Mouse (Mus musculus) hindbrain, embryonic 12.5 days (tissue): ENCODE data around the gene Thegl. TPM values are rescaled to one million over a fixed set of nuclear protein-coding genes. Genes with fewer than 3 reads are reported as not detected.
"Not testable (repeated sequence)": the region's sequence is repeated elsewhere in the genome, so short reads cannot be mapped to it uniquely, and the experiment has no call there.

ENCODE experiments used
- ATAC-seq: fragments of 200-750 bp; cut with Nextera tagmentation; 2 replicates; pipeline ENCODE4 v1.8.0; 2017; ENCODE audit warnings: moderate TSS enrichment; ENCODE audit not compliant: low FRiP score
- H3K27ac ChIP-seq: fragments of 300-500 bp; sonication (generic); 2 replicates; pipeline ENCODE4 v1.5.1; 2016; ENCODE audit warnings: mild to moderate bottlenecking
- H3K27me3 ChIP-seq: fragments of 300-500 bp; sonication (generic); 2 replicates; pipeline ENCODE4 v1.6.1; 2016; ENCODE audit warnings: mild to moderate bottlenecking
- H3K36me3 ChIP-seq: fragments of 300-500 bp; sonication (generic); 2 replicates; pipeline ENCODE4 v1.6.1; 2016; ENCODE audit warnings: mild to moderate bottlenecking
- H3K4me1 ChIP-seq: fragments of 300-500 bp; sonication (generic); 2 replicates; pipeline ENCODE4 v1.6.1; 2016
- H3K4me2 ChIP-seq: fragments of 300-500 bp; sonication (generic); replicated peaks from 2 replicates; pipeline ENCODE4 v1.6.1; 2016; ENCODE audit warnings: mild to moderate bottlenecking
- H3K4me3 ChIP-seq: fragments of 300-500 bp; sonication (generic); 2 replicates; pipeline ENCODE4 v1.5.1; 2016; ENCODE audit warnings: mild to moderate bottlenecking
- H3K9ac ChIP-seq: fragments of 300-500 bp; sonication (generic); 2 replicates; pipeline ENCODE4 v1.6.1; 2016; ENCODE audit warnings: mild to moderate bottlenecking, moderate library complexity
- H3K9me3 ChIP-seq: fragments of 300-500 bp; sonication (generic); replicated peaks from 2 replicates; pipeline ENCODE4 v1.6.1; 2016; ENCODE audit warnings: mild to moderate bottlenecking
- WGBS: fragments of 180-500 bp; shearing (Covaris S2); methylation state at CpG from one replicate; pipeline ENCODE4 v1.1.7; 2016; 5-methylcytosine and 5-hydroxymethylcytosine counted together
- polyA plus RNA-seq: library from polyadenylated mRNA; unstranded; fragments of >200 nt; fragmentation: Nextera tagmentation; extraction: Ambion mirVana; gene quantifications from 2 replicates; pipeline ENCODE4 v1.2.1, GENCODE M21; 2016

The Thegl gene
- polyA plus RNA-seq, 1 experiment from 2014 or later = 0.32 TPM

GRCm38 (mm10) chr5:77089294-77089693 lies 73.5 kb downstream of the Thegl start:
- 76% methylated on average over 1 of the region's 1 CpGs for WGBS
- no peak overlapping the region for H3K9ac ChIP-seq
- no peak overlapping the region for H3K27ac ChIP-seq
- no peak overlapping the region for H3K4me3 ChIP-seq
- no peaks in the 10 kb centered on the region for H3K36me3 ChIP-seq
- 0 out of 2 replicates have a peak, but pooled peaks cover 8% of the 10 kb centered on the region for H3K27me3 ChIP-seq
- peaks cover 12% of the 10 kb centered on the region for H3K4me1 ChIP-seq
- H3K9me3 ChIP-seq = no peaks in the 10 kb centered on the region
- no peak overlapping the region for H3K4me2 ChIP-seq
- ATAC-seq = 0 out of 2 replicates have a peak, but pooled peaks have one; percentile 30

GRCm38 (mm10) chr5:77089901-77090300 lies 74.1 kb downstream of the Thegl start:
- peaks cover 8% of the 10 kb centered on the region; the same call in 1 of the 2 replicates for H3K27me3 ChIP-seq

GRCm38 (mm10) chr5:77090521-77091096 lies 74.8 kb downstream of the Thegl start:
- no peak overlapping the region for H3K27ac ChIP-seq
- H3K9me3 ChIP-seq = no peaks in the 10 kb centered on the region
- WGBS = 61% methylated on average over 5 of the region's 5 CpGs
- peaks cover 13% of the 10 kb centered on the region for H3K27me3 ChIP-seq
- no peak for ATAC-seq
- no peaks in the 10 kb centered on the region for H3K36me3 ChIP-seq
- H3K4me2 ChIP-seq = no peak overlapping the region
- H3K4me3 ChIP-seq = no peak overlapping the region
- no peak overlapping the region for H3K9ac ChIP-seq
- H3K4me1 ChIP-seq = peaks cover 18% of the 10 kb centered on the region

More at GRCm38 (mm10) chr5:77089901-77090300, 74.1 kb downstream of the Thegl start:
- Histone ChIP-seq H3K9ac (no peak overlapping the region), H3K4me3 (no peak overlapping the region), H3K9me3 (no peaks in the 10 kb centered on the region), H3K27ac (no peak overlapping the region), H3K4me2 (no peak overlapping the region), H3K4me1 (peaks cover 15% of the 10 kb centered on the region), H3K36me3 (no peaks in the 10 kb centered on the region)
- WGBS = 51% methylated on average over 8 of the region's 8 CpGs
- ATAC-seq = peak; percentile 23; the same call in 1 of the 2 replicates

DNA sequence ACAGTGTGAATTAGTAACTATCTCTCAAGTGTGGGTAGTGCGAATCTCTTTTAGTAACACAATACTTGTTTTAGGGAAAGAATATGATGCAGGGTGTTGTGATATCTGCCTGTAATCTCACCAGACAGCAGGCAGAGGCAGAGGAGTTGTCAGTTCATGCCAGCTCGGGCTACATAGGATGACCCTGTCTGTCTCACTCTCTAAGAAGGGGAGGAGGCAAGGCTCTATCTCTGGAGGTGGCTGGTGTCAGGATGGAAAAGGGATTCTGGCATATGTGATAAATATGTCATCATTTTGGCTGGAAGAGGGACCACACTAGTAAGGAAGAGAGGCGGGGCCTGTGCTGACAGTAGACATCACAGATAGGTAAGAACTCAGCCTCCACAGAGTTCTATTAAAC lies 76.1 kb downstream of the Thegl start:
- Histone ChIP-seq H3K9ac (no peak overlapping the region), H3K4me3 (no peak overlapping the region), H3K36me3 (no peaks in the 10 kb centered on the region), H3K27ac (no peak overlapping the region), H3K9me3 (no peaks in the 10 kb centered on the region), H3K27me3 (peaks cover 20% of the 10 kb centered on the region), H3K4me2 (no peak overlapping the region), H3K4me1 (peaks cover 18% of the 10 kb centered on the region)
- no peak for ATAC-seq
- 79% methylated on average over 3 of the region's 3 CpGs for WGBS

DNA sequence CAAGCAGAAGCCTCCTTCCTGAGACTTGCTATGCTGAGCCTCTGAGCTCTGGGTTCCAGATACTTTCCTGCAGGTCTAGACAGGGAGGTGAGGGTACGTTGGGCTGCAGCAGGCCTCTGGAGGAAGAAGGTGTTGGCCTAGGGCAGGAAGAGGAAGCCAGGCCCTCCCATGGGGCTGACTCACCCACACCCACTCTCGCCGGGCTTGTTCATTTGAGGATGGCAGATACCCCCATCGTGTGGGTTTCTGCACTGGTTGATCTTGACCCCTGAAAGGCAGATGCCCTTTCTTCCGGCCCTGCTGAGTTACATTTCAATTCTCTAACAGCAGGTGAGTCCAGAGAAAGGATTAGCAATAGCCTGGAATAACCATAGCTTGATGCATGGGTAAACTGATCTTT lies 76.7 kb downstream of the Thegl start:
- Histone ChIP-seq H3K4me3 (no peak overlapping the region), H3K4me1 (peaks cover 18% of the 10 kb centered on the region), H3K36me3 (no peaks in the 10 kb centered on the region), H3K27ac (no peak overlapping the region), H3K9ac (no peak overlapping the region), H3K27me3 (peaks cover 22% of the 10 kb centered on the region), H3K4me2 (peak overlapping the region; percentile 13; the same call in 1 of the 2 replicates), H3K9me3 (no peaks in the 10 kb centered on the region)
- 69% methylated on average over 5 of the region's 5 CpGs for WGBS
- ATAC-seq = no peak

DNA sequence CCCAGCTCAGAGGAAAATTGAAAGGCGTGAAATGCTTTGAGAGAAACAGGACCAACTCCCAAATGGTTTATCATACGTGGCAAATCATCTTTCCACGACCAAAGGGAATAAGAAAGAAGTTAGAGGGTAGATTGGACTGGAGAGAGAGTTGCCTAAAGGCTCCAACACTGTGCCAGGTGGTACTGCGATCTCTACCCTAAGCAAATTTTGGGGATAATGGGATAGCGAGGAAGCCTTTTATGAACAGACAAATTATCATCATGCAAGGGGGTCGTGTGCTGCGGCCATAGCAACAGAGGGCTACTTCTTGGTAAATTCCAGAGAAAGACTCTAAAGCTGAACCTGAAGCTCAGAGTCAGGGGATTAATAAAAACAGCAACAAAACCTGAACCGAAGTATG lies 78.1 kb downstream of the Thegl start:
- Histone ChIP-seq H3K4me1 (peaks cover 18% of the 10 kb centered on the region), H3K9me3 (no peaks in the 10 kb centered on the region), H3K36me3 (no peaks in the 10 kb centered on the region), H3K9ac (peak overlapping the region; percentile 54; the same call in 1 of the 2 replicates), H3K27me3 (peaks cover 22% of the 10 kb centered on the region), H3K27ac (no peak overlapping the region), H3K4me2 (peak overlapping the region; percentile 96), H3K4me3 (peak overlapping the region; percentile 48)
- ATAC-seq = no peak
- WGBS = 33% methylated on average over 8 of the region's 8 CpGs

DNA sequence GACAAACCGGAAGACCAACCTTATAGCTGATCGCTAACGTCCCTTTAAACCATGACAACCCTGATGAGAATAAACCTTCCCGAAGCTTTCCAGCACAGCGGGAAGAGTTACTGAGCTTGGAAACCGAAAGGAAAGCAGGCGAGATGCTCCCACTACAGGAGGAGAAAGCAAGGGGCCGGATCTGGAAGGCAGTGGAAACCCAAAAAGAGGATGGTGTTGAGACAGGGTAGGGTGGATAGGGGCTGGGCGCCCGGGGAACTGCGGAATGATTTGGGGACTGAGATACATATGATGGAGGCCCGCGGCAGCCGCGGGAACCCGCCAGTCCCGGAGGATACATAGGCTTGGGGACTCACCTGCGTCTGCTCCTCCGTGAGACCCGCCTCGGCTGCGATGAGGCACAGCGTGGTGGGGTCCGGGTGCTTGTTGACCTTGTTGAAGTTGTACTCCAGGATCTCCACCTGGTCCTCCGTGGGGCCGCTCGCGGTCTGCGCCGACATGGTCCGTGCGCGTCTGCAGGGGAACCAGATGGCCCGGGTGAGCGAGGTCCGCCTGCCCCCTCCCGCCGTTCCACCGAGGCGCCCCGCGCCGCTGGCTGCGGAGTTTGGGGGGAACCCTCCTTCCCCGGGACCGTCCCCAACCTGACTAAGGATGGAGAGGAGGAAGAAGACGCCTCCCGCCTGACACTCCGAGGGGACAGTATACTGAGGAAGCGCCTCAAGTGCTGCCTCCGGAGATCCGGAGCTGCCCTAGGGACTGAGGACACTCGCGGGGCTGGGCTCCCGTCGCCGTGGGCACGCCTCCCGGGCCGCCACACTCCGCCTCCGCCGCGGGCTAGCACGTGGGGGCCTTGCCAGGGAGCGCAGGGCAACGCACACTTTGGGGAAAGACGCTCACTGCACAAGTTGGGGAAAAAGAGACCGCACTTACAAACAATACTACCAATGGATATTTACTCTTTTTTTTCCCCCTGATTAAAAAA lies 79.0 kb downstream of the Thegl start:
- H3K27me3 ChIP-seq = peaks cover 22% of the 10 kb centered on the region
- H3K27ac ChIP-seq = no peak overlapping the region

DNA sequence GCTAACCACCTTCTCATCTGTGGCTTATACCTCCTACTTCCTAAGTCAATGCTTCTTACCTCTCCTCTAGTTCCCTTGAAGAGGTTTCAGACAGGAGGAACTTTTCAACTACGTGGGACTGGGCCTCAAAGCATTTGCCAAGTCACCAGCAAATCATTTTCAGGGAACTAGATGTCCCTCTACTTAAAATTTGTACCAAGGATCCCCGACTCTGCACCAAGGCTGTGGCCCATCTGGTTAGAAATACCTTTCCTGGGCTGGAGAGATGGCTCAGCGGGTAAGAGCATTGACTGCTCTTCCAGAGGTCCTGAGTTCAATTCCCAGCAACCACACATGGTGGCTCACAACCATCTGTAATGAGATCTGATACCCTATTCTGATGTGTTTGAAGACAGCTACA lies 80.4 kb downstream of the Thegl start:
- not testable (repeated sequence) for H3K4me3 ChIP-seq, H3K9me3 ChIP-seq, ATAC-seq, H3K27ac ChIP-seq, H3K9ac ChIP-seq, H3K36me3 ChIP-seq, H3K4me2 ChIP-seq
- peaks cover 12% of the 10 kb centered on the region for H3K4me1 ChIP-seq
- 91% methylated on average over 3 of the region's 3 CpGs for WGBS
- H3K27me3 ChIP-seq = peaks cover 22% of the 10 kb centered on the region

More for the DNA sequence above, 79.0 kb downstream of the Thegl start:
- Histone ChIP-seq H3K9ac (peak overlapping the region; percentile 54), H3K4me3 (peak overlapping the region; percentile 48), H3K4me1 (peaks cover 18% of the 10 kb centered on the region), H3K4me2 (peak overlapping the region; percentile 96), H3K36me3 (no peaks in the 10 kb centered on the region), H3K9me3 (no peaks in the 10 kb centered on the region)
- peak; percentile 78 for ATAC-seq
- WGBS = 2% methylated on average over 49 of the region's 69 CpGs

GRCm38 (mm10) chr5:77097686-77098085 lies 81.9 kb downstream of the Thegl start:
- no peaks in the 10 kb centered on the region for H3K36me3 ChIP-seq
- H3K4me2 ChIP-seq = no peak overlapping the region
- H3K9me3 ChIP-seq = no peaks in the 10 kb centered on the region
- peaks cover 14% of the 10 kb centered on the region for H3K4me1 ChIP-seq
- ATAC-seq = no peak
- H3K9ac ChIP-seq = no peak overlapping the region
- WGBS = 51% methylated on average over 6 of the region's 6 CpGs
- peaks cover 18% of the 10 kb centered on the region for H3K27me3 ChIP-seq
- no peak overlapping the region for H3K4me3 ChIP-seq
- no peak overlapping the region for H3K27ac ChIP-seq

GRCm38 (mm10) chr5:77098874-77099273 lies 83.1 kb downstream of the Thegl start:
- ATAC-seq = no peak
- H3K4me2 ChIP-seq = no peak overlapping the region
- no peak overlapping the region for H3K27ac ChIP-seq
- peaks cover 20% of the 10 kb centered on the region for H3K4me1 ChIP-seq
- no peak overlapping the region for H3K9ac ChIP-seq
- no peaks in the 10 kb centered on the region for H3K36me3 ChIP-seq
- H3K27me3 ChIP-seq = peaks cover 15% of the 10 kb centered on the region
- no peaks in the 10 kb centered on the region for H3K9me3 ChIP-seq
- H3K4me3 ChIP-seq = no peak overlapping the region
- 84% methylated on average over 3 of the region's 3 CpGs for WGBS

DNA sequence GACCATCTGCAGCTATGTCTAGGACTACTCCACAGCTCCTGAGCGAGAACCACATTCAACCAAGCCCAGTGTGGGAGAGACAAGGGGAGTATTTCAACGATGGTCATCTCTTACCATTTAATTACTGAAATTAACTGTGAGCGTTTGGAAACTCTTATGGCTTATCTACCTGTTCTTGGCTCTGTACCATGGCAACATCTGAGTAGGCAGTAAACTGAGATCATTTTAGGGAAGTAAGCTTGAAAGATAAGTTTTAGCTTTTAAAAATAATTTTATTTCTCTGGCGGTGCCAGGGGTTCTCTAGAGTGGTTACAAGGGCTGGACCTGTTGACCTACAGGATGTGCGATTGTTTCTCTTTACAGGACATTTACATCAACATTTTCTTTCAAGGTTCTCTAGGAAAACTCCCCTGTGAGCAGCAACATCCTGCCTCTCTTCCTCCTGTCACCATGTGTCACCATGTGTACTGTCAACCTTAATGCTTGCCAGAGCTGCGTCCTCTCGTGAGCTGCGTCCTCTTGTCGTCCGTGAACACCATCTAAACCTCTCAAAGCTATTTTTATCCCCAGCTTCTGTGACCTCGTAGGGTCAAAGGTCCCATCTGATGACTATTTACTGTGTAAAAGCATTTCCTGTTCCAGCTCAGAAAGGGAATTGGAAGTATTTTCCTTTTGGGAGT lies 83.6 kb downstream of the Thegl start:
- Histone ChIP-seq H3K36me3 (no peaks in the 10 kb centered on the region), H3K27ac (no peak overlapping the region), H3K4me3 (no peak overlapping the region), H3K9ac (no peak overlapping the region), H3K4me2 (no peak overlapping the region), H3K27me3 (peaks cover 15% of the 10 kb centered on the region), H3K9me3 (no peaks in the 10 kb centered on the region), H3K4me1 (peaks cover 14% of the 10 kb centered on the region)
- 67% methylated on average over 11 of the region's 11 CpGs for WGBS
- no peak for ATAC-seq

GRCm38 (mm10) chr5:77099997-77100380 lies 84.2 kb downstream of the Thegl start:
- peaks cover 12% of the 10 kb centered on the region; the same call in 1 of the 2 replicates for H3K4me1 ChIP-seq
- ATAC-seq = no peak
- H3K36me3 ChIP-seq = no peaks in the 10 kb centered on the region
- H3K4me2 ChIP-seq = no peak overlapping the region
- 79% methylated on average over 6 of the region's 6 CpGs for WGBS
- H3K27me3 ChIP-seq = peaks cover 15% of the 10 kb centered on the region
- H3K4me3 ChIP-seq = no peak overlapping the region
- H3K9me3 ChIP-seq = no peaks in the 10 kb centered on the region
- H3K27ac ChIP-seq = no peak overlapping the region
- H3K9ac ChIP-seq = no peak overlapping the region
